ENCODE assay signal across 8 mouse cellular contexts in the genomic region with DNA sequence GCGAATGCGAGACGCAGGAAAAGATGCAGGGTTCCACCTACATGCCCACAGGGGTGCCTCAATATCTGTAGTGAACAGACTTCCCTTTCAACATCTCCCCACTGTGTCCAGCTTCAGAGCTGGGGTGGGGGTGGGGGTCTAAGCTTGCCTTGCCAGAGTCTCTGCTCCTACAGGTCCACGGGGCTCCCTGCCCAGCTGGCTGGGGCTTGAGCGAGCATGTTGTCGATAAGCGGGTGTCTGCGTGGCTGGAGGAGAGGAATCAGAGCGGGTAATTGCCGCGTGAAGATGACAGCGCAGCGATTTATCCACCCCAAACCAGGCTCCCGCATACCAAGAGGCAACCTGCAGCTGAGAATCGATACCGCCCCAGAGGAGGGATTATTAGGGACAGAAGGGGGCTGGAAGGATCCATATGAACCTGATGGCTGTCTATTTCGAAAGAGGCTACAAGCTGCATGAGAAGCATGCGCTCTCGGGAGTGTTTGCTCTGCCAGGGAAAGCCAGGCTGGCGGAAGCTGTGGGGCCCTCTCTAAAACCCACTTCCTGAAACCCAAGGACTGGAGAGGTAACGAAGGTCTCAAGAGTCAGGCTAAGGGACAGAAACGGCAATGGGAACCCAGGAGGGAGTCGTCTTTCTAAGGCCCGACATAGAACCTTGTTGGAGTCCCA.
DNase-seq lines count a peak whose midpoint lies in the region; ATAC-seq and TF ChIP-seq lines count a peak whose summit lies in the region.

No protein-coding gene starts in this region.

- DNase-seq in heart, postnatal 10 days = no peak
- DNase-seq in brain, embryonic 14.5 days (ENCODE audit: low read depth) = peak; percentile 62
- DNase-seq in layer of hippocampus, adult 9-10 months (ENCODE audit: low spot score) = peak; percentile 3
- DNase-seq in midbrain, postnatal 0 days (ENCODE audit: low spot score) = no peak
- no peak for DNase-seq in adrenal gland, postnatal 10 days
- DNase-seq in right cerebral cortex, postnatal 36 days (ENCODE audit: low spot score in 2 of 2) = no peak
- no peak for DNase-seq in Muller cell, postnatal 12 days (ENCODE audit: inconsistent ontology term)

- H3K4me2 ChIP-seq in heart, embryonic 14.5 days (ENCODE audit: low read length) = peak overlapping the region; percentile 45
- peak overlapping the region; percentile 34; the same call in 1 of the 2 replicates for H3K4me2 ChIP-seq in midbrain, postnatal 0 days (ENCODE audit: low read depth, low read length, poor library complexity, severe bottlenecking)

- ATAC-seq in heart, embryonic 14.5 days (ENCODE audit: insufficient number of reproducible peaks, insufficient read depth, low FRiP score, low read depth) = no peak
- 0 out of 2 replicates have a peak, but pooled peaks have one; percentile 32 for ATAC-seq in midbrain, postnatal 0 days (ENCODE audit: low FRiP score)

- H3K9me3 ChIP-seq in heart, embryonic 14.5 days (ENCODE audit: control insufficient read depth, low read length) = no peaks in the 10 kb centered on the region
- no peaks in the 10 kb centered on the region for H3K9me3 ChIP-seq in midbrain, postnatal 0 days (ENCODE audit: low read length)

- H3K4me3 ChIP-seq in heart, embryonic 14.5 days (ENCODE audit: control insufficient read depth in 1 of 2, insufficient read depth in 1 of 2, low read depth in 1 of 2, low read length in 2 of 2) = no peak overlapping the region; a peak in 1 of 4 replicates
- H3K4me3 ChIP-seq in midbrain, postnatal 0 days (ENCODE audit: low read depth, low read length) = no peak overlapping the region

- no peak for TF ChIP-seq CTCF in brain, embryonic 14.5 days (IDR thresholded peaks at IDR 0.05; ENCODE audit: borderline replicate concordance, extremely low read depth, insufficient read depth, insufficient read length)
- no peak for TF ChIP-seq CTCF in midbrain, postnatal 0 days (IDR thresholded peaks at IDR 0.05)

- H3K36me3 ChIP-seq in heart, embryonic 14.5 days (ENCODE audit: control insufficient read depth, insufficient read depth, low read length) = no peaks in the 10 kb centered on the region
- H3K36me3 ChIP-seq in midbrain, postnatal 0 days (ENCODE audit: insufficient read depth, low read length) = no peaks in the 10 kb centered on the region

- no peaks in the 10 kb centered on the region; the same call in none of the 2 replicates for H3K27me3 ChIP-seq in heart, embryonic 14.5 days (ENCODE audit: control insufficient read depth, insufficient read depth, low read length)
- H3K27me3 ChIP-seq in midbrain, postnatal 0 days (ENCODE audit: insufficient read depth, low read length) = no peaks in the 10 kb centered on the region

- 46% methylated on average over 24 of the region's 24 CpGs for WGBS in heart, embryonic 14.5 days
- WGBS in midbrain, postnatal 0 days = 37% methylated on average over 24 of the region's 24 CpGs

- H3K4me1 ChIP-seq in heart, embryonic 14.5 days (ENCODE audit: control insufficient read depth in 2 of 2, insufficient read depth in 2 of 2, low read length in 2 of 2) = peaks cover 15 to 20% of the 10 kb centered on the region in 2 experiments; a peak in 3 of 4 replicates
- H3K4me1 ChIP-seq in midbrain, postnatal 0 days (ENCODE audit: insufficient read depth, low read length) = no peaks in the 10 kb centered on the region

- H3K27ac ChIP-seq in heart, embryonic 14.5 days (replicated peaks in 1 of 2; ENCODE audit: control insufficient read depth in 1 of 2, insufficient read depth in 1 of 2, low read depth in 2 of 2, low read length in 2 of 2) = no peak overlapping the region
- no peak overlapping the region for H3K27ac ChIP-seq in midbrain, postnatal 0 days (ENCODE audit: low read depth, low read length)

- no peak for TF ChIP-seq POLR2A in brain, embryonic 14.5 days (IDR thresholded peaks at IDR 0.05; ENCODE audit: borderline replicate concordance, extremely low read depth, insufficient read depth, insufficient read length, poor library complexity, severe bottlenecking)

- intact Hi-C loops in heart, postnatal 10 days (cut with DNase I) = no loop called here

- 0 out of 2 replicates have a peak overlapping the region, but pooled peaks have one; percentile 18 for H3K9ac ChIP-seq in heart, embryonic 14.5 days (ENCODE audit: low read length)
- H3K9ac ChIP-seq in midbrain, postnatal 0 days (replicated peaks; ENCODE audit: low read length, poor library complexity, severe bottlenecking) = 0 out of 2 replicates have a peak overlapping the region, but pooled peaks have one; percentile 19

Comparison
In these comparisons a context has a peak if more than half of its experiments do, and no peak if none do; other contexts are left out.
1. DNase-seq: peak in brain, embryonic 14.5 days (single experiment) and layer of hippocampus, adult 9-10 months (single experiment); none in heart, postnatal 10 days (0 of 2), midbrain, postnatal 0 days (single experiment), adrenal gland, postnatal 10 days (single experiment), right cerebral cortex, postnatal 36 days (0 of 2) and Muller cell, postnatal 12 days (single experiment).